Mouse (Mus musculus) E14TG2a.4 (cell line): ENCODE data around the gene Eci3.
"Not testable (repeated sequence)": the region's sequence is repeated elsewhere in the genome, so short reads cannot be mapped to it uniquely, and the experiment has no call there.

Experiments
- H3K27me3 ChIP-seq: 2 replicates; pipeline ENCODE4 v1.6.1; 2014; ENCODE audit warnings: low read length, control low read depth; ENCODE audit not compliant: insufficient read depth
- H3K36me3 ChIP-seq: 2 replicates; pipeline ENCODE4 v1.6.1; 2014; ENCODE audit warnings: low read length, control low read depth; ENCODE audit not compliant: insufficient read depth
- H3K4me1 ChIP-seq: replicated peaks from 2 replicates; pipeline ENCODE4 v1.6.1; 2014; ENCODE audit warnings: low read depth, low read length, control low read depth
- H3K4me3 ChIP-seq: replicated peaks from 2 replicates; pipeline ENCODE4 v1.5.1; 2014; ENCODE audit warnings: mild to moderate bottlenecking, low read length
- H3K9me3 ChIP-seq: 2 replicates; pipeline ENCODE4 v1.6.1; 2014; ENCODE audit warnings: low read length, control low read depth
- CTCF ChIP-seq: conservative IDR thresholded peaks from 2 replicates; pipeline ENCODE4 v1.5.1; 2014; ENCODE audit warnings: low read length
- NANOG ChIP-seq: IDR thresholded peaks from 2 replicates; pipeline ENCODE4 v1.6.1; 2014; ENCODE audit warnings: borderline replicate concordance, low read length, mixed read lengths
- POU5F1 ChIP-seq: IDR thresholded peaks from 2 replicates; pipeline ENCODE4 v1.6.1; 2014; ENCODE audit warnings: low read length, borderline replicate concordance

Eci3 gene

DNA sequence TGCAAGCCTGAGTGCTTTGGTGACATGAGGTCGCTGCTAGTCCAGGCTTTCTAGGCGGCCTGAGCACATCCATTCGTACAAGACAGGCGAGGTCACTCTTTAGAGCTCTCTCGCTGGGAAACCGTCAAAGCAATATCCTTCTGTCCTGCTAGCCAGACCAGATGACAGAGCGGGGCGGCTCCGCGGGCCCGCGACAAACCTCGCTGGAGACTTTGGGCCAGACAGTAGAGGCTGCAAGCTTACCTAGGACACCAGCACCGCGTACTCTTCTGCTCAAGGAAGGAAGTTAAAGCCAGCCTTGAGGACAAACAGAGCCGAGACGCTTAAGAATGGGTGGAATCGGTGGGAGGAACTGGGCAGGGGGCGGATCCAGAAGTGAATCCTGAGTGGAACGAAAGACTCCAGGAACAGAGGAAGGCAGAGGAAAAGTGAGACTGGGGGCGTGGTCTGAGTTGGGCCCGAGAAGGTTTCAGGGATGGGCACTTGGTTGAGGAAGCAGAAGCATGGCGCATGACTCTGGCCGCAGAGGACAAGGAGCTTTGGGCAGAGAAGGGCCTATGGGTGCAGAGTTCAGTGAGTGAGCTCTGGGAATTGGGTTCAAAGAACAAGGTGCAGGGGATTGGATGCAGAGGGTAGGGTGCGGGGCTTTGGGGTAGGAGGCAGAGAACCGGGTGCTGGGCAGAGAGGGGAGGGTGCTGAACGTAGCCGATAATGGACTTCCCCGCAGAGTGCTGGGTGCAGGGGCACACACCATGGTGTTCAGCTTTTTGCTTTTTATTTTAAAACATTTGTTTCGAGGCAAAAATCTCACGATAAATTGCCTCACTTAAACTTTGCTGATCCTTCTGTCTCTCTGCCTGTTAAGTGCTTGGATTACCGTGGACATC lies at the start of gene Eci3:
Gene Eci3, minus strand, starts transcription at position 300 of the 887 bp plus-strand sequence.
- no peaks in the 10 kb centered on the region for H3K9me3 ChIP-seq
- TF ChIP-seq POU5F1 (no peak), NANOG (no peak), CTCF (no peak)
- peaks cover 27% of the 10 kb centered on the region for H3K27me3 ChIP-seq
- H3K4me3 ChIP-seq: peak within 1 kb of the TSS; percentile 65
- no peaks in the 10 kb centered on the region for H3K36me3 ChIP-seq
- peaks cover 53% of the 10 kb centered on the region for H3K4me1 ChIP-seq

GRCm38 (mm10) chr13:34995925-34996324 lies 32.3 kb upstream of the Eci3 start:
- H3K36me3 ChIP-seq: no peaks in the 10 kb centered on the region
- H3K4me1 ChIP-seq: peaks cover 29% of the 10 kb centered on the region
- peaks cover 10% of the 10 kb centered on the region for H3K9me3 ChIP-seq
- H3K27me3 ChIP-seq: no peaks in the 10 kb centered on the region
- no peak overlapping the region for H3K4me3 ChIP-seq
- TF ChIP-seq CTCF (no peak), NANOG (no peak), POU5F1 (no peak)

- Histone ChIP-seq H3K36me3 (peaks cover 10% of the 10 kb centered on the region), H3K4me3 (peak overlapping the region; percentile 82), H3K4me1 (peaks cover 29% of the 10 kb centered on the region), H3K9me3 (peaks cover 10% of the 10 kb centered on the region), H3K27me3 (no peaks in the 10 kb centered on the region)
- TF ChIP-seq CTCF: no peak
- TF ChIP-seq NANOG: no peak
- TF ChIP-seq POU5F1: no peak
Observed at GRCm38 (mm10) chr13:34993983-34994811, 30.6 kb upstream of the Eci3 start.

DNA sequence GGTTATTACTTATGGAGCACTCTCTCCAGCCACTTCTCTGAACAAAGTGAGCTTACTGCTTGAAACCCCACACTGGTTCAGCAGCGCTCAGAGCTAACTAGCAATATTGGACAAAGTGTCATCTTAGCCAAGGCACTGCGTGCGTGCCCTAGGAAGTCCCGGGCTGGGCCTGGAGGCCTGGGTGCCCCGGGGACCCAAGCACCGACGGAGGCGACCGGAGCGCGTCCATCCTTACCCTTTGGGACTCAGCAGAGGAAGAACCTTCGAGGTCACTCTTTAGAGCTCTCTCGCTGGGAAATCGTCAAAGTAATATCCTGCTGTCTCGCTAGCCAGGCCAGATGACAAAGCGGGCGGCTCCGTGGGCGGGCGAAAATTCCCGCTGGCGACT lies 30.0 kb upstream of the Eci3 start:
- peaks cover 7% of the 10 kb centered on the region for H3K9me3 ChIP-seq
- H3K4me1 ChIP-seq: peaks cover 29% of the 10 kb centered on the region
- H3K4me3 ChIP-seq: peak overlapping the region; percentile 82
- H3K27me3 ChIP-seq: no peaks in the 10 kb centered on the region
- TF ChIP-seq POU5F1 (no peak), CTCF (no peak), NANOG (no peak)
- H3K36me3 ChIP-seq: peaks cover 15% of the 10 kb centered on the region

DNA sequence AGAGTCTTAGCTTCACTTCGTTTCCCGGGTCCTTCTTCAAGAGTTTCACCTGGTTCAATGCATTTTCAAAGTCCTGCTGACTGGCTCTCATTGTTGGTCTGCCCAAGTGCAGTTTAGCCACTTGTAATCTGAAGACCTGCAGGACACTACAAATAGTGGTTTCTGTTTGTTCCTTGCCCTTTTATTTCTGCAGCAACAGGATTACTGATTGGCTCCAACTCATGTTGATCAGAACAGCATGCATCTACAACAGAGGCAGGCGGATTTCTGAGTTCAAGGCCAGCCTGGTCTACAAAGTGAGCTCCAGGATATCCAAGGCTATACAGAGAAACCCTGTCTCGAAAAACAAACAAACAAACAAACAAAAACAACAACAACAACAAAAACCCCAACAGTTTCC lies 29.5 kb upstream of the Eci3 start:
- H3K4me3 ChIP-seq: peak overlapping the region; percentile 82

DNA sequence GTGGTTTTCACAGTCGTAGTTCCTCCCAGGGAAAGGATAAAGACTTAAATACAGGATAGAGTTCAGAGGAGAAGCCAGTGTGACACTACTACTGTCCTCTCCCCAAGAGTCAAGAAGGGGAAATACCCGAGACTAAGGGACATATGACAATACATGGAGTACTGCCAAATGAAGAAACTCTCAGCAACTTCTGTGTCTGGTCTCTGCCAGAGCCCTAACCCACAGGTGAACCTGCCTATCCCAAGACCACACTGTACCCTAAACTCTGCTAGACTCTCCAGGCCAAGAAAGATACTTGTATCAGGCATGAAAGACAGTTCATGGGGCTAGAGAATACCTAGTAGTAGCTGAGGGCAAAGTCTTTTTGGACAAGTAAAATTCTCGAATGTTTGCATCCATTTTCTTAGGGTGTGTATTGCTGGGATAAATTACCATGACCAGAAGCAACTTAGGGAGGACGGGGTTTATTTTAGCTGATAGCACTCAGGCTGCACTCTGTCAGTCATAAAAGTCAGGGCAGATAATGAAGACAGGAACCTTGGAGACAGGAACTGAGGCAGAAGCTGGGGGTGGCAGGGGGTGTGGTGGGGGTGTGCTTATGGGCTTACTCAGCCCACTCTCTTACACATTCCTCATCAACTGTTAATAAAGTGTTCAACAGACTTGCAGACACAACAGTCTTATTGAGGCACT lies 28.1 kb upstream of the Eci3 start:
- TF ChIP-seq CTCF (no peak), POU5F1 (no peak), NANOG (no peak)
- H3K36me3 ChIP-seq: peaks cover 33% of the 10 kb centered on the region
- H3K27me3 ChIP-seq: no peaks in the 10 kb centered on the region
- peaks cover 29% of the 10 kb centered on the region for H3K4me1 ChIP-seq
- H3K4me3 ChIP-seq: no peak overlapping the region
- H3K9me3 ChIP-seq: no peaks in the 10 kb centered on the region

More for the DNA sequence above, 29.5 kb upstream of the Eci3 start:
- H3K36me3 ChIP-seq: peaks cover 20% of the 10 kb centered on the region
- no peaks in the 10 kb centered on the region for H3K27me3 ChIP-seq
- peaks cover 2% of the 10 kb centered on the region; the same call in 1 of the 2 replicates for H3K9me3 ChIP-seq
- TF ChIP-seq POU5F1: no peak
- no peak for TF ChIP-seq NANOG
- peaks cover 29% of the 10 kb centered on the region for H3K4me1 ChIP-seq

- Histone ChIP-seq H3K36me3 (peaks cover 52% of the 10 kb centered on the region), H3K4me1 (peaks cover 31% of the 10 kb centered on the region)
- not testable (repeated sequence) for H3K9me3 ChIP-seq, H3K4me3 ChIP-seq, H3K27me3 ChIP-seq
Observed at GRCm38 (mm10) chr13:34983479-34983878, 19.9 kb upstream of the Eci3 start.

- not testable (repeated sequence) for H3K4me3 ChIP-seq, H3K27me3 ChIP-seq, H3K9me3 ChIP-seq
- peaks cover 35% of the 10 kb centered on the region for H3K36me3 ChIP-seq
- peak; percentile 52; the same call in 1 of the 2 replicates for TF ChIP-seq POU5F1
- peaks cover 53% of the 10 kb centered on the region for H3K4me1 ChIP-seq
Observed at GRCm38 (mm10) chr13:34978635-34979034, 15.0 kb upstream of the Eci3 start.
